Mouse (Mus musculus): ENCODE measurements at regions not wholly inside any gene's neighbourhood (a gene's known extent, or its start where the extent isn't known, plus 50 kb on each side); places are given as distances from the start of the nearest gene placed in this dataset.

DNA sequence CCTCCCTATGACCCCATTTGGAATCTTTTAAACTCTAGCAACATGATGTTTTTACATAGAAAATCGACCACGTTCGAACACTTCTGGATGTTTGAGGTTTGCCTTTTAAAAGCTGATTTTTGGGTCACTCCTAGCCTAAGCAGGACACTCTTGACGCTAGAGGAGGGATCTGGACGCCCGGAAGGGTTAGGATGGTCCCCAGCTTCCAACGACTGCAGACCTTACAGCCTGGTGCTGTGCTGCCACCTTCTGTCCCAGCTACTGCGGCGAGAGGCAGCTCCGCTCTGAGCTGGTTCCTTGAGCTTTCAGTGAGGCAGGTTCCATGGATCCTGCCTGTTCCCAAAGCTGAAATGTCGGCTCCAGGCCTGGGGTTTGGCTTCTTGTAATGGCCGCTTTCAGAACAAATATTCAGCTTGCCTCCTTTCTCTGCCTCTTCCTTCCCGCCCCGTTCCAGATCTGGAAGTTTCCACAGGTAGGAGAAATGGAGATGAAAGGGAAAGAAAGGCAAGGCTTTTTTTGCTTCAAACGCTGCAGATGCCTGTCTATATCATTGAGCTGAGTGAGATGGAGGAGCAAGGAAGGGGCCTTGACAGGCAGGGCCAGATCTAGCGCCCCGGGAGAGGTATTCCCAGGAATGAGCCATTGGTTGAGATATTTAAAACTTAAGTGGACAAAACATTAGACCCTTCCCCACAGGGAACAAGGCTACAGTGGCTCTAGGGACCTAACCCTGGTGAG, 152.7 kb upstream of the Habp2 start:
- Histone ChIP-seq H3K4me2 (ENCODE audit: low read length) (peak overlapping the region; percentile 39), H3K36me3 (ENCODE audit: control insufficient read depth, insufficient read depth, low read length) (no peaks in the 10 kb centered on the region), H3K4me1 (ENCODE audit: control insufficient read depth, insufficient read depth, low read length) (peaks cover 24% of the 10 kb centered on the region), H3K9ac (ENCODE audit: low read depth, low read length) (peak overlapping the region; percentile 32; the same call in 1 of the 2 replicates), H3K9me3 (replicated peaks; ENCODE audit: control insufficient read depth, low read length, poor library complexity, severe bottlenecking) (no peaks in the 10 kb centered on the region), H3K27me3 (ENCODE audit: control insufficient read depth, insufficient read depth, low read depth, low read length) (0 out of 2 replicates have a peak, but pooled peaks cover 3% of the 10 kb centered on the region), H3K4me3 (ENCODE audit: low read depth, low read length) (no peak overlapping the region), H3K27ac (ENCODE audit: low read length) (peak overlapping the region; percentile 23; the same call in 1 of the 2 replicates)
- peak; percentile 96 for ATAC-seq
- 7% methylated on average over 17 of the region's 17 CpGs for WGBS

DNA sequence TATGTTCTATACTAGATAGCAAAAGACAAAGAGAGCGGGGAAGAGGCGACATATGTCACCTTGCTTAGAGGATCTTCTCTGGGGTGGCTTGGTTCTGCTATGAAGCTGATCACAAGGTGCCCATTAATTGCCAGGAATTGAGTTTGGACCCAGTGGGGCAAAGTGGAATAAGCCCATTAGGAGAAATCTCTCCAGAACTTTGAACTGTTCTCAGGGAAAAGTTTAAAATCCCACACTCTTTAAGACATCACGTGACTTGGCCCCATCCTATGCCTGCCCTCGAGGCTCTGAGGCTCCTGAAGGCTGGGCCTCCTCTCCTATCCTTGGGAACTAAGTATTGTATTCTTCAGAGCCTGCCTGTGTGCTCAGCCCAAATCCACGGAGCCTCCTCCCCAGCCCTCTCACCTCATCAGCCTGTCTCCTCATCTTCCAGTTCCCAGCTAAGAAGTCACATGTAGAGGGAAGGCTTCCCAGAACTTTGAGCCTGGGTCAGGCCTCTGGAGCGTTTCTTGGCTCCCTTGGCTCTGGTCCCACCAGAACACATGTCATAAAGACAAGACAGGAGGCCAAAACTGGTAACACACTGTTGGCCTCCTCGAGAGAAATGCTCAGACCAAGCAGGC, 151.5 kb upstream of the Habp2 start:
- no peak overlapping the region for H3K4me2 ChIP-seq (ENCODE audit: low read length)
- H3K27ac ChIP-seq (ENCODE audit: low read length): no peak overlapping the region
- no peaks in the 10 kb centered on the region for H3K36me3 ChIP-seq (ENCODE audit: control insufficient read depth, insufficient read depth, low read length)
- H3K9me3 ChIP-seq (replicated peaks; ENCODE audit: control insufficient read depth, low read length, poor library complexity, severe bottlenecking): no peaks in the 10 kb centered on the region
- H3K27me3 ChIP-seq (ENCODE audit: control insufficient read depth, insufficient read depth, low read depth, low read length): 0 out of 2 replicates have a peak, but pooled peaks cover 3% of the 10 kb centered on the region
- no peak for ATAC-seq
- 72% methylated on average over 7 of the region's 7 CpGs for WGBS
- H3K9ac ChIP-seq (ENCODE audit: low read depth, low read length): no peak overlapping the region
- H3K4me3 ChIP-seq (ENCODE audit: low read depth, low read length): no peak overlapping the region
- peaks cover 24% of the 10 kb centered on the region for H3K4me1 ChIP-seq (ENCODE audit: control insufficient read depth, insufficient read depth, low read length)

DNA sequence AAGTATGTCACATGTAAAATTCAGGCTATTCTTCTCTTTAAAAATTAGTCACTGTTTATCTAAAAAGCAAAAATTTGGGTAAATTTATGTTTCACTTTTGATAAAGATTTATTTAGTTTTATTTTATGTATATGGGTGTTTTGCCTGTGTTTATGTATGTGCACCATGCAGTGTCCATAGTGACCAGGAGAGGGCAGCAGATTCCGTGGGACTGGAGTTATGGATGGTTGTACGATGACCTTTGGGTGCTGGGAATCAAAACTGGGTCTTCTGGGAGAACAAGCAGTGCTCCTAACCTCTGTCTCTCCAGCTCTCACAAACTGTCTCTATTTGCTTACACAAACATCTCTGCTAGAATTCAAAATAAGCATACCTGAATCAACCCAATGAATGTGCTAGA, 146.4 kb upstream of the Habp2 start:
- H3K9ac ChIP-seq (ENCODE audit: low read depth, low read length): no peak overlapping the region
- no peak overlapping the region for H3K4me3 ChIP-seq (ENCODE audit: low read depth, low read length)
- 87% methylated on average over 2 of the region's 2 CpGs for WGBS
- H3K9me3 ChIP-seq (replicated peaks; ENCODE audit: control insufficient read depth, low read length, poor library complexity, severe bottlenecking): peaks cover 8% of the 10 kb centered on the region; the same call in 1 of the 2 replicates
- no peak for ATAC-seq
- H3K4me1 ChIP-seq (ENCODE audit: control insufficient read depth, insufficient read depth, low read length): no peaks in the 10 kb centered on the region
- no peak overlapping the region for H3K4me2 ChIP-seq (ENCODE audit: low read length)
- H3K27ac ChIP-seq (ENCODE audit: low read length): no peak overlapping the region
- 0 out of 2 replicates have a peak, but pooled peaks cover 3% of the 10 kb centered on the region for H3K27me3 ChIP-seq (ENCODE audit: control insufficient read depth, insufficient read depth, low read depth, low read length)
- H3K36me3 ChIP-seq (ENCODE audit: control insufficient read depth, insufficient read depth, low read length): no peaks in the 10 kb centered on the region

DNA sequence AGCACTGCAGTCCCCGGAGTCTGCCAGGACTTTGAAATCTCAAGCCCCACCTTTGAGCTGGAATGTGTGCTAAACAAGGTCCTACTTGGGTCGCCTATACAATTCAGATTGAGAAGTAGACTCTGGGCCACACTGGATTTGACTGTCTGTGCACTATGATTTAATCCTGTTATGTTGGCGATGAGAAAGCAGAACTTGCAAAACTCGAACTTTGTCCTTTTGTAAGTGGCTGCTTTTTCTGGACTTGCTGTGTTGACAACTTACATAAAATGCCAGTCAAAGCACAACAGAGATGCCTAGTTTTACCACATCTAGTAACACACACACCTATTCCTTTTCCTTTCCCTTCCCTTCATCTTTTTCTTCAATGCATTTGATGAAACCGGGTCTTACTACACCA, 142.7 kb upstream of the Habp2 start:
- Histone ChIP-seq H3K4me3 (ENCODE audit: low read depth, low read length) (no peak overlapping the region), H3K9ac (ENCODE audit: low read depth, low read length) (no peak overlapping the region), H3K27ac (ENCODE audit: low read length) (no peak overlapping the region), H3K36me3 (ENCODE audit: control insufficient read depth, insufficient read depth, low read length) (no peaks in the 10 kb centered on the region), H3K9me3 (replicated peaks; ENCODE audit: control insufficient read depth, low read length, poor library complexity, severe bottlenecking) (peaks cover 8% of the 10 kb centered on the region; the same call in 1 of the 2 replicates), H3K4me2 (ENCODE audit: low read length) (no peak overlapping the region), H3K4me1 (ENCODE audit: control insufficient read depth, insufficient read depth, low read length) (no peaks in the 10 kb centered on the region), H3K27me3 (ENCODE audit: control insufficient read depth, insufficient read depth, low read depth, low read length) (no peaks in the 10 kb centered on the region)
- 79% methylated on average over 5 of the region's 5 CpGs for WGBS
- ATAC-seq: no peak

DNA sequence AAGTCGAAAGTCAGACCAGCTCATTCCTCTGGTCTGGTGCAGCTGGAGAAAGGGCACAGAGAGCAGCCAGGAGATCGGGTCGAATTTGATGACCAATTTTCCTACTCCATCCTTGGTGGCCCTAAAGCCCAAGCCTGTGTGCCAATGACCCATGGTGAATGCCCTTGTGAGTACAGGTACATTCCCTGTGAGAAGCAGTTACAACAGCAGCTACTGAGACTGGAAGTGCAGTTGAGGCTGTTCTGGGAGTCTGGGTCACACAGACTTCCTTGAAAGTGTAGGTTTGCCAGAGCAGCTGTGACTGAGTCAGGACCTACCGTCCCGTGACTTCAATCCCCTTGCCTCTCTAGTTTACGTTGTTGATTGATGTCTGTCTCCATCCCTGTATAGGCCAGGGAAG, 129.8 kb upstream of the Habp2 start:
- Histone ChIP-seq H3K36me3 (ENCODE audit: control insufficient read depth, insufficient read depth, low read length) (no peaks in the 10 kb centered on the region), H3K9ac (ENCODE audit: low read depth, low read length) (no peak overlapping the region), H3K4me1 (ENCODE audit: control insufficient read depth, insufficient read depth, low read length) (no peaks in the 10 kb centered on the region), H3K27me3 (ENCODE audit: control insufficient read depth, insufficient read depth, low read depth, low read length) (no peaks in the 10 kb centered on the region), H3K9me3 (replicated peaks; ENCODE audit: control insufficient read depth, low read length, poor library complexity, severe bottlenecking) (no peaks in the 10 kb centered on the region), H3K27ac (ENCODE audit: low read length) (no peak overlapping the region), H3K4me3 (ENCODE audit: low read depth, low read length) (no peak overlapping the region), H3K4me2 (ENCODE audit: low read length) (no peak overlapping the region)
- WGBS: 77% methylated on average over 6 of the region's 6 CpGs
- no peak for ATAC-seq

DNA sequence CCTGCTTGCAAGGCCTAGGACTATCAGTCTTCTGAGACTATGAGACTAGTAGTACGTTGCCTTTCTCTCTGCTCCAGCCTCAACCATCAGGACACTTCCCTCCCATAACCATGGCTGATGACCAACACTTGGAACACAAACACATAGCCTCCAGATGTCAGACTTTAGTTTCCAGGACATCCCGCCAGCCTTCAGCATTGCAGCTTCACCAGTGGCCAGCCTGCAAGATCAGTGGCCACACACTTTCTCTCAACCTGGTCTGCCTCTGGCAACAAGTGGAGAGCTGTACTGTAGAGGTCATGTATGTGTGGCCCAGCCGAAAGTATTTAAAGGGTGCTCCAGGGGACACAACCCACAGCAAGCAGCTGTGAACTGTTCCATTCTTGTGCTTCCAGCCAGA, 124.8 kb upstream of the Habp2 start:
- H3K9ac ChIP-seq (ENCODE audit: low read depth, low read length): no peak overlapping the region
- H3K27me3 ChIP-seq (ENCODE audit: control insufficient read depth, insufficient read depth, low read depth, low read length): no peaks in the 10 kb centered on the region
- no peak overlapping the region for H3K27ac ChIP-seq (ENCODE audit: low read length)
- H3K4me2 ChIP-seq (ENCODE audit: low read length): no peak overlapping the region
- H3K36me3 ChIP-seq (ENCODE audit: control insufficient read depth, insufficient read depth, low read length): no peaks in the 10 kb centered on the region
- ATAC-seq: no peak
- H3K4me1 ChIP-seq (ENCODE audit: control insufficient read depth, insufficient read depth, low read length): no peaks in the 10 kb centered on the region
- no peaks in the 10 kb centered on the region for H3K9me3 ChIP-seq (replicated peaks; ENCODE audit: control insufficient read depth, low read length, poor library complexity, severe bottlenecking)
- no peak overlapping the region for H3K4me3 ChIP-seq (ENCODE audit: low read depth, low read length)
- 94% methylated on average over 3 of the region's 3 CpGs for WGBS

DNA sequence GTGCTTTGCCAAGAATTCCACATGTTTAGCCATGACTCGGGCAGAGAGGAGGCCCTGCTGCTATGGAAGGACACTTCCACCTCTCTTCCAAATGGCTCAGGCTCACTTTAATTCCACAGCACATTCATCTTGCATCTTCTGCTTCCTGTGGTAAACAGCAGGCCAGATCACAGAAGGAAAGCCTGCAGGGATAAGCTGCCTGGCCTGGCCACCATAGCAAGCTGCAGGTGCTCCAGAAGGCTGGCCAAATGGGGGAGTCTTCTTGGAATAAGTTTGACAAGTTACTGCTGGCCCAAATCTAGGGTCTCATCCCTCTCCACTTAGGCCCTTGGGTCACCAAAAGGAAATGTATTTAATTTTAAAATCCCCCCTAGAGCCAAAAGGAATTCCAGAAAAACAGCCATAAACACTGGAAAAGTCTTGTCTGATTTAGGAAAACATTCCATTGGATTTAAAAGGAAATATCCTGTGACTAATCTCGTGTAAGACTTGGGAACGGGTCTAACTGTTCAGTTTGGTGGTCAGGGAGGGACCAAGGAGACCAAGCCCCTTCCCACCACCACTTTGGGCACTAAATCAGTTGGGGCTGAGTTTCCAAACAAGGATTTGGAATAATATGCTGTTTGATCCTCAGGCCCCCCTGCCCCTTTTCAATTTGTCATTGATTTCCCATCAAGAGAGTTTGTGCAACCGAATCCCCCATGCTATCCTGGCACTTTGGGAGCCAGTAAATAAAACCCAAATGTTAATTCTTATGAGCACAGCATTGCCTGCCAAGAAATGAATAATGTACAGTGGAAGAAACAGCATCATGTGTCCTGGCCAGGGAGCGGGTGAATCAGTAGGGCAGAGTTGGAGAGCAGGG, 117.6 kb upstream of the Habp2 start:
- Histone ChIP-seq H3K27me3 (ENCODE audit: control insufficient read depth, insufficient read depth, low read depth, low read length) (no peaks in the 10 kb centered on the region), H3K4me3 (ENCODE audit: low read depth, low read length) (no peak overlapping the region), H3K9me3 (replicated peaks; ENCODE audit: control insufficient read depth, low read length, poor library complexity, severe bottlenecking) (peaks cover 3% of the 10 kb centered on the region; the same call in 1 of the 2 replicates), H3K4me2 (ENCODE audit: low read length) (no peak overlapping the region), H3K36me3 (ENCODE audit: control insufficient read depth, insufficient read depth, low read length) (no peaks in the 10 kb centered on the region), H3K27ac (ENCODE audit: low read length) (no peak overlapping the region), H3K9ac (ENCODE audit: low read depth, low read length) (no peak overlapping the region), H3K4me1 (ENCODE audit: control insufficient read depth, insufficient read depth, low read length) (no peaks in the 10 kb centered on the region)
- whole genome bisulfite sequencing: 75% methylated on average over 5 of the region's 5 CpGs
- ATAC-seq: no peak

DNA sequence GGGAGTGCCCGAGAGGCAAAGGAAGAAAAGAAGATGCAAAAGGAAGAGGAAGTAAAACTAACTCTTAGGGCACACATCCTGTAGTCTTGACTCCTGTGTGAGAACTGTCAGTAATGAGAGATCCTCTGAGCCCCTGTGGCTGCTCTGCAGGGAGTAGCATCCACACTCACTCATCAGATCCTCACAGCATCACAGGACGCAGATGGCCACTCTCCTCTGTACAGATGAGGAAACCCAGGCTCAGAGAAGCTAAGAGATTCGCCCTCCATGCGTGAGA, 117.0 kb upstream of the Habp2 start:
- Histone ChIP-seq H3K36me3 (ENCODE audit: control insufficient read depth, insufficient read depth, low read length) (no peaks in the 10 kb centered on the region), H3K9ac (ENCODE audit: low read depth, low read length) (no peak overlapping the region), H3K4me1 (ENCODE audit: control insufficient read depth, insufficient read depth, low read length) (no peaks in the 10 kb centered on the region), H3K27me3 (ENCODE audit: control insufficient read depth, insufficient read depth, low read depth, low read length) (no peaks in the 10 kb centered on the region), H3K27ac (ENCODE audit: low read length) (no peak overlapping the region), H3K4me2 (ENCODE audit: low read length) (no peak overlapping the region), H3K9me3 (replicated peaks; ENCODE audit: control insufficient read depth, low read length, poor library complexity, severe bottlenecking) (peaks cover 3% of the 10 kb centered on the region; the same call in 1 of the 2 replicates), H3K4me3 (ENCODE audit: low read depth, low read length) (no peak overlapping the region)
- 88% methylated on average over 4 of the region's 4 CpGs for WGBS
- no peak for ATAC-seq

DNA sequence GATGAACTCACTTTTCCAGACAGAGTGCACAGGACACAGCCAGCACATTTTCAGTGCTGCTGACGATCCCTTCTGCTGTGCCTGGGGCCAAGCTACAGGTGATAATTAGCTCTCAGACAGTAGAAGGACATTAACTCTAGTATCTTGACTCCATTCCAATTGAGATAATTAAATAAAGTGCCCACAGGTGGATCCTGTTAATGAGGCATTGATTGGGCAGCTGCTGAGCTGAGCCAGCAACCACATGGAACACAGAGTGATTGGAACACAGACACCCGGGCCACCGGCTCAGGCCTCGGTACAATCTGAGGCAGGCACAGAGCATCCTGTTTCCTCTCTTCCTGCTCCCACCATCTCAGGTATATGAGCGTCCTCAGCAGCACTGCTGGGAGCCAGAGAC, 114.5 kb upstream of the Habp2 start:
- Histone ChIP-seq H3K27ac (ENCODE audit: low read length) (no peak overlapping the region), H3K4me3 (ENCODE audit: low read depth, low read length) (no peak overlapping the region), H3K9me3 (replicated peaks; ENCODE audit: control insufficient read depth, low read length, poor library complexity, severe bottlenecking) (peaks cover 3% of the 10 kb centered on the region; the same call in 1 of the 2 replicates), H3K4me2 (ENCODE audit: low read length) (no peak overlapping the region), H3K9ac (ENCODE audit: low read depth, low read length) (no peak overlapping the region), H3K36me3 (ENCODE audit: control insufficient read depth, insufficient read depth, low read length) (no peaks in the 10 kb centered on the region), H3K27me3 (ENCODE audit: control insufficient read depth, insufficient read depth, low read depth, low read length) (no peaks in the 10 kb centered on the region), H3K4me1 (ENCODE audit: control insufficient read depth, insufficient read depth, low read length) (no peaks in the 10 kb centered on the region)
- WGBS: 76% methylated on average over 5 of the region's 5 CpGs
- no peak for ATAC-seq

Measured in midbrain, embryonic 16.5 days (tissue).